8 mouse cellular contexts compared by ENCODE assay signal in genomic region chr6:29832356-29832755, GRCm38 (mm10).
"Had no signal": no experiment of that assay in that cellular context is flagged by ENCODE, and none has a peak within 500 bp of the region (broad histone marks: within the 10 kb centered on the region; RNA-seq: fewer than 3 reads in every experiment).

No protein-coding gene starts in this region.

- DNase-seq: liver, postnatal 0 days; lung, adult 2 months; lung, postnatal 14 days; lung, postnatal 36 days; right cerebral cortex, postnatal 14 days; thymus, adult 2 months; thymus, postnatal 25 days; thymus, postnatal 4 days had no signal
